Mouse (Mus musculus): ENCODE data around the gene Gm20855.
"Not testable (repeated sequence)": the region's sequence is repeated elsewhere in the genome, so short reads cannot be mapped to it uniquely, and the experiment has no call there.

The Gm20855 gene

GRCm38 (mm10) chrY:35131733-35132132 is at the start of gene Gm20855:
Gene Gm20855 (minus strand): TSS chrY:35131833.
- DNase-seq (ENCODE audit: low spot score in 2 of 2): not testable (repeated sequence)
